Mouse (Mus musculus) cerebellum, postnatal 14 days (tissue): Measurements from ENCODE around the gene Lypd6b.
A peak's percentile ranks its signal among the peaks of the same experiment; 100 is the strongest.

Experiments
- DNase-seq, 2 experiments: peaks; one replicate each; pipeline ENCODE4 v3.0.0; 2021; ENCODE audit warnings: mixed read lengths in 2 of 2

Gene Lypd6b

DNA sequence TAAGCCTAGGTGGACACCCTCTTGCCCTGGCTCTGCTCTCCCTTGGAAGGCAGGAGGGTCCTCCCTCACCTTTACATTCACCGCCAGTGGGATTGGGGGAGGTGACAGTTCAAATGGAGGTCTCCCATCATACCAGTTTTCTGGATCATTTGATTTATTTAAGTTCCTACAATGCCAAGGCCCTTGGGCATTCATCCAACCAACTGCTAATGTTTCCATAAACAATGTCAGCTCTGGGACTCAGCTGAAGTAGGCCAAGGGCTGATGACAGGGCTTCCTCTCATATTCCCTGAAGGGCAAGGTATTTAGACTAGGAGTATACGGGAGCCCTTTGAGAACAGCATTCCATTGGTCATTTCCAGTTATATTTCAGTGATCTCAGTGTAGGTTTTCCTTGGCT lies 170.0 kb downstream of the Lypd6b start:
- DNase-seq: no peak

DNA sequence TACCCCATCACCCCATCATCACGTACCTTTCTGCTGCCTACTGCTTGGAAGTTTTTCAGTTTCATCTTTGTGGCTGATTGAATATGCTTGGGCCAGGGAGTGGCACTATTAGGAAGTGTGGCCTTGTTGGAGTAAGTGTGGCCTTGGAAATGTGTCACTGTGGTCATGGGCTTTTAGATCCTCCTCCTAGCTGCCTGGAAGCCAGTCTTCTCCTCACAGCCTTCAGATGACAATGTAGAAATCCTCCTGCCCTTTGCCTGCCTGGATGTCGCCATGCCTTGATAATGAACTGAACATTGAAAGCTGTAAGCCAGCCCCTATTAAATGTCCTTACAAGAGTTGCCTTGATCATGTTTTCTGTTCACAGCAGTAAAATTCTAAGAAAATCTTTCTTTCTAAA lies 174.5 kb downstream of the Lypd6b start:
- no peak for DNase-seq

DNA sequence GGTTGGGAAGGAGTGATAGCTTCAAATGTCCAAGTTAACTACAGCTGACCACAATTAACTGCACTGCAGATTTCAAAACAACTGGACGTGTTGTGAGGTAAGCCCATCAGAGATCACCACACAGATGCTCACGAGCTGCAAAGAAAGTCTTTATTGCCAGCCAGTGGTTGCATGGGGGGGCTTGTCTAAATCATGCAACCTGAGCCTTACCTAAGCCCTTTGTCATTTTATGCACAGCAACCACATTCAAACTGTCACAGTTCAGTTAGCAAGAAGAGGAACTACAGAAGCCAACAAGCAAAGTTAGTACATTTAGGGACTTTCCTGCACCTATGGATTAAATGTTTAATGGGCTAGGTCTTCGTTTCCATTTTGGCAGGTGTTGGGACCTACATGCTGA lies 177.4 kb downstream of the Lypd6b start:
- no peak for DNase-seq

DNA sequence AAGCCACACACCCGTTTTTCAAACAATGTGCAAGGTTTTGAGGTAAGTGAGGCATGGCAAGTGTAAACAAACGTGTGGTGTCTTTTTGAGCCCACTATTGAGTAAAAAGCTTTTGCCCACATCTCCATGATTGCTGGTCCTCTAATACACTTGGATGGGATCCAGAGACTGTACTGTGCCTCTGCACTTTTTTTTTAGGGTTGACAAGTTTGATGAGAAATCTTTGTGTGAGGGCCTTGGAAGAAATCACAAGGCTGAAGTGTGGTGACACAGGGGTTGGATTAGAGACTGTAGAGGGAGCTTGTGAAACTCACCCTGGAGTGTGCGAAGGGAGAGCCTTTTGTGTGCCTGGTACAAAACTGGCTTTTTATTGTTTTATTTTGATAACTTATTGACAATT lies 180.3 kb downstream of the Lypd6b start:
- no peak for DNase-seq

DNA sequence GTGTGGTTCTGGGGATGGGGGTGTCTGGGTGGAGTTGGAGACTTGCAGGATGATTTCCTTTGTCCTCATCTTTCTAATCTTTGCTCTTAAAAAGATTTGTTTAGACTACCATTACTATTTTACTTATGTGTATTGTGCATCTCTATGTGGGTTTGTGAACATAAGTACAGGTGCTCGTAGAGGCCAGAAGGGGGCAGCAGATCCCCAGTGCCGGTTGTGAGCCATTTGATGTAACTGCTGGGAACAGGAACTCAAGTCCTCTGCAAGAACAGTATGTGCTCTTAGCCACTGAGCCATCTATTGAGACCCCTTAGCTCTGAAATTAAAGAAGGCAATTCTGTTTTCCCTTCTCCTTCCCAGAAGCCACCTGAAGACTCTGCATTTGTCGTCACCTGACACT lies 183.5 kb downstream of the Lypd6b start:
- no peak for DNase-seq

DNA sequence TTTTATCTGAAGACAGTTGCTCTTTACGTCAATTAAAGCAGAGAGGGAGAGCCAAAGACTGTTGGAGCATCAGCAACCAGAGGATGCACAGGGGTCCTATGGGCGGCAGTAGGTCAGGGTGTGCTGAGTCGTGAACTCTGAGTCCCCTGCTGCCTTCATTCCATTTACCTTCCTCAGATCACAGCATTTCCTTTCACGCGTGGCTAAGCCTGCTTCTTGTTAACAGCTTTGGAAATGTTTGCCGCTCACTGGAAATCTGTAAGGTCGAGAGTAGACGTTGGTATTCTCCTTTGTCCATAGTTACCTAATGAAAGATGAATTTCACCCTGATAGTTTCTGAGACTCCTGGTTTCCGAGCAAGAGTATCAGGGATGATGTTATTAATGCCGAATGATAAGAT lies 191.1 kb downstream of the Lypd6b start:
- no peak for DNase-seq

DNA sequence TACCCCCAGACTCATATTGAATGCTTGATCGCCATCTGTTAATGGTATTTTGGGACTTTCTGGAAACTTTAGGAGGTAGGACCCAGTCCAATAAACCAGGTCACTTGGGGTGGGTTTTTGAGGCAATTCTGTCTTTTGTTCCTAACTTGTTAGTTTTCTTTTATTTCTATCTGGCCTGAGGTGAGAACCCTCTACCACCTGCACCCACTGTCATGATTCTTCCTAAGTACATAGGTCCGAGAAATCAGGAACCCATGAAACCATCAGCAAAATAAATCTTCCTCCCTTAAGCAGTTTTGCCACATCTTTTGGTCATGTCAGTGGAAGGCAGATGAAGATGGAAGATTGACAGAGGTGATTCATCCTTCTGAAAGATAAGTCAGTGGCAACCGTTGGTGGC lies 192.5 kb downstream of the Lypd6b start:
- DNase-seq: no peak

DNA sequence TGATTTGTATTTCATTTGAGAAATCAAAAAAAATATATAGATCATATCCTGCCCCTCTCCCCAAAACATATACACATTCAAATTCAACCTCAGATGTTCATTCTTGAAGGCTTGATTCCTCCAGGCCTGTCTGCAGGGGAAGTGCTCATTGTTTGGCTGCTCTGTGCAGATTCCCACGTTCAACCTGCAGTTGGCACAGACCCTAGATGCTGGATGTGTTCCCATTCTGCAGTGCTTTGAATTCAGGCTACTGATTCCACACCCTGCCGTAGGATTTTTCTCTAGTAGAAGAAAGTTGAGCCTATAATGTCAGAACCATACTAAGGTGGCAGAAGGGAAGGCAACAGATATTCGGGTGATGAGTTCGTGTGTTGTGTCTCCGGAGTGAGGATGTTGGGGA lies 195.5 kb downstream of the Lypd6b start:
- DNase-seq: peak; percentile 82 to 83

DNA sequence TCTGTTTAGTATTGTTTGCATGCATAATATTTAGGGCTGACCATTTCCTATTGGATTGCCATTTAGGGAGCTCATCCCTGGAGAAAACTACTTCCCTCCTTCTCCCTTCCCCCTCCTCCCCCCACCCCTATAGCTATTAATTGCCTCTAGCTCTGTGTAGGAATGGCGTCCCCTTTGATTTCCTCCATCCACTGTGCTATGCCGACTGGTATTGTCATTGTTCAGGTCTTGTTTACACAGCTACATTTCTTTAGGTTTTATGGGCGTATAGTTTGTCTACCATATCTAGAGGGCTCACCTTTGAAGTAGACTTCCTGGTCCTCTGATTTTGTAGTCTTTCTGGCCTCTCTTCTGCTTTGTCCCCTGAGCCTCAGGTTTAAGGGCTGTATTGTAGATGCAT lies 197.3 kb downstream of the Lypd6b start:
- DNase-seq: no peak

DNA sequence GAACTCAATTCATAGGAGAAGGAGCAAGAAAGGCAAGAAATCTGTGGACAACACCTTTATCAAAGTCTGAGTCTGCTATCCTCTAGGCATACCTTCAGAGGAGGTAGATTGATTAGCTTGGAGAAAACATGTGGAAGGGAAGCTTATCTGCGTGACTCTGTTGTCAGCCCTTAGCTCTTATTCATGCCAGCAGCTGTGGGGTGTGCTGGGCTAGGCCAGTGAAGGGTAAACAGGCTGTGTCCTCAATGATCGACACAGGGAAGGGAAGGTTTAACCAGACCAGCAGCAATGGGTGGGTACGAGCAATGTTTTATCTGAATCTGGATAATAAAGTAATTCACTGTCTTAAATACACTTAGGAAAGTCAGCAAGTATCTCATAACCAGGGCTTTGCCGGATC lies 208.4 kb downstream of the Lypd6b start:
- DNase-seq: no peak

DNA sequence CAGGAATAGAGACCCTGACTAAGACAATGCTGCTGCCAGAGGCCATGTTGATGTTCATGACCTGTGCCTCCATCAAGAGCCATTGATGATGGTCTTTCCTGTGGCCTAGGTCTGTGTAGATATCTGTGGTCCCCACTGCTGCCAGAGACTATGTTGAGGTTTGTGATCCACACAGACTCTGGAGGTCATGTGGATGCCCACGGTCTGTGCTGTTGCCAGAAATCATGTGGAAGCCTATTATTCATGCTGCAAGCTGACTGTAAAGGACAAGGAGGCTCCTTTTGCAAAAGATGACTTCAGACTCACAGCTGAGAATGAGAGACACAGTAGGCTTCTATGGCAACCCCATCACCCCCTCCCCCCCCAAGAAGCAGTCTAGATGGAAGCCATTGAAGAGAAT lies 209.7 kb downstream of the Lypd6b start:
- no peak for DNase-seq
